Mouse (Mus musculus) bone marrow macrophage, adult 2 months (primary cell): ENCODE data around the gene H2-DMb1.

Experiments
- CTCF ChIP-seq: IDR thresholded peaks from 2 replicates; pipeline ENCODE4 v1.5.1; 2012; ENCODE audit warnings: low read depth, mild to moderate bottlenecking, low read length, moderate library complexity
- POLR2A ChIP-seq: IDR thresholded peaks from 2 replicates; pipeline ENCODE4 v1.6.1; 2012; ENCODE audit warnings: mild to moderate bottlenecking, low read depth, low read length, borderline replicate concordance

DNA sequence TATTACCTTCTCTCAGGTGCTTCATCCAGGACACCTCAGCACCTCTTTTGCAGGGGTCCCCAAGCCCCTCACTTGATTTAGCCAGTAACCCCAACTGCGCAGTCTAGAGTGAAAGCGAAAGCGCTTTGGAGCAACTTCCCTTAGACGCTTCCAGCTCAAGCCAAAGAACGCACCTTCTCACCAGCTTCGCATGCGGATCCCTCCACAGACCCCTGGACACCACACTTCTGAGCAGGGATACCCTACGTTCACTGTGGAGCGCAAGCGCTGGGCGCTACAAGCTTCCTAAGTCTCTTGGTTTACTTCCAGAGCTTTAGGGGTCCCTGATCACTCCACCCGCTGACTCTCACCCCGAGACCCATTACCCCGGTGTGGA lies 34.0 kb downstream of the H2-DMb1 start:
- TF ChIP-seq CTCF = no peak; the same call in 1 of the 2 replicates
- no peak for TF ChIP-seq POLR2A
